Mouse (Mus musculus): ENCODE data around the gene Olfr1248. TPM values are rescaled to one million over a fixed set of nuclear protein-coding genes. Genes with fewer than 3 reads are reported as not detected.

Gene Olfr1248
- polyA plus RNA-seq (2017; shearing (Covaris generic)) = not detected

DNA sequence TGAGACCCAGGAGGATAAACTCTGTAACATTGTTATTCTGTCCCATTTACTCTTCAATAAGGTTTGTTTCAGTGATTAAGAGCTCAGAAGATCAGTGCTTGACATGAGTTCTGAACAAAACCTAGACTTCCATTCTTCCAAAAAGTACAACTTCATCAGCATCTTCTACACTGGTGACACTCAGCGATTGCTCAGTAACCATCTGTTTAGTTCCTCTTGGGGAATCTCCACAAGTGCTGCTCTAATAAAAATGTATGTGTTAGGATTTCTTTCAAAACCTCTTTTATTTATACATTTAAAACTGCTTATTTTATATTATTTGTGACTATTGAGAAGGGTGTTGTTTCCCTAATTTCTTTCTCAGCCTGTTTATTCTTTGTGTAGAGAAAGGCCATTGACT lies at the start of gene Olfr1248:
Gene Olfr1248 (minus strand): TSS at position 101 of the 400 bp plus-strand sequence.

DNA sequence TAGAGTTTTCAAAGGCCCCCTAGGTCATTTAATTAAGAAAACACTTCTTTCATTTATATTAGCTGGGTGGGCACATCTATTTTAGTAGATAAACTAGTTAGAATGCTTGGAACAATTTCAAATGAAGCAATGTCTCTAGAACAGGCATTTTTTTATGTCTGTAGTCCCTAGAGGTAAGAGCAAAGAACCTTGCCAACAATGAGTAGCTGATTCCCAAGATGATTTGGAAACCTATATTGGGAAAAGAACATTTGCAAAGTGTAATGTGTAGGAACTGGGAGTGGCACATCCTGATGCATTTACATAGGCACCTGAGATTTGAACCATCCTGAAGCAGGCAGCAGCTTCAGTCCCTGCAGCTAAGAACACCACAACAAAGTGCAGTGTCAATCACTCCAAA lies 43.3 kb upstream of the Olfr1248 start, which contains the start of gene Olfr1250:
Gene Olfr1250 (minus strand): TSS at position 101 of the 400 bp plus-strand sequence.

DNA sequence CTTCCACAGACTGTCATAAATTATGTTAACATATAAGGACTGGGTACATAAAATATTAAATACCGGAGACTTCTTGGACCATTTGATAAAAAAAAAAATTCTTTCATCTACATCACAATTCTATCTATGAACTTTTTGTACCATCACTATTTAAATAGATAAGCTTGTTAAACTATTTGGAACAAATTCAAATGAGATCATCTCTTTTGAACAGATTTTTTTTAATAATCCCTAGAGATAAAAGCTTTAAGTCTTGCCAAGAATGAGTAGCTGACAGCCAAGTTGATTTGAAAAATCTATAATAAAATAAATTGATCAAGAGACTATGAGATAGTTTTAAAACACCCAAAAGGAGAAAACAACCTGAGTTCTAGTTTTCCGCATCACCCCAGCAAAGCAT lies 16.8 kb upstream of the Olfr1248 start, which contains the start of gene Olfr1249:
Gene Olfr1249 (minus strand): TSS at position 101 of the 400 bp plus-strand sequence.

DNA sequence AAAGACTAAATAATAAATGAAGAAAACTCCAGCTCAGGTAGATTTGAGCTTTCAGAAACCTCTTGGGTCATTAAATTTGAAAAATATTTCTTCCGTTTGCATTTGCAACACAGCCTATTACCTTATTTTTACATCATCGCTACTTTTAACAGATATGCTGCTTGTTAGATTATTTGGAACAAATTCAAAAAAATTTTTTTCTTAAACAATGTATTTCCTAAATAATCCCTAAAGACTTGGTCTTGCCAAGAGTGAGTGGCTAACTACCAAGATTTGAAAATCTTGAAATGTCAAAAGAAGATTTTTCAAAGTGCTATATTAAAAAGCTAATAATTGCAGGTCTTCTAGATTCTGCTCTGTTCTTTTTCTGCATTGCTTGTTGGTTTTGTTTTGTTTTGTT lies 4.0 kb downstream of the Olfr1248 start, which contains the start of gene Olfr1247:
Gene Olfr1247 (minus strand): TSS at position 101 of the 400 bp plus-strand sequence.

DNA sequence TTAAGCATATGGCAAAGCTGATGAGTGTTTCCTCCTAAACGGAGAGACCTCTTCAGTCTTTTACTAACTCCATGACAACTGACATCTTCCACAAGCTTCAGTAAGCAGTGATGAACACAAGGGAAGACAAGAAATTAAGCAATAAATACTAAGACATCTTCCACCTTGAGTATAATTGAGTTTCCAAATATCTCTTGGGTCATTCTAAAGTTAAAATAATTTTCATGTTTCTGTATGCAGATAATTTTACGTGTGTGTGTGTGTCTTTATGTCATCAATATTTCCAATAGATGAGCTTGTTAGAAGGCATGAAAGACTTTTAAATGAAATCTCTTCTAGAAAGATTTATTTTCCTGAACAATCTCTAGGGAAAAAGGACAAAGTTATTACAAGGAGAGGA lies 25.0 kb downstream of the Olfr1248 start, which contains the start of gene Olfr1246:
Gene Olfr1246 (minus strand): TSS at position 101 of the 400 bp plus-strand sequence.

DNA sequence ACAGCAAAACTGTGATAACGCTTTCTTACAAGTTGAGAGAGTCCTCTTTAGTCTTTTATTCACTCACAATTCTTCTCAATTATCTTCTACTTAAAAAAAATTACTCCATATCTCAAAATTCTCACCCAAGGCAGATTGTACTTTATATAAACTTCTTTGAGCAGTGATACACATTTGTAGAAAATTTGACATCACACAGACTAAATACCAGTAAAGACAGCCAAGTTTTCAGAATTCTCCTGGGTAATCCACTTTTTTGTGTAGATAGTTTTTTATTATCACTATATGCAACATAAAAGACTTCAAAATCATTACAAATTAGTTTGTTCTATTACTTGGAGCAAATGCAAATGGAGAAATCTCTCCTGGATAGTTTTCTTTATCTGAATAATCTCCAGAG lies 39.7 kb downstream of the Olfr1248 start, which contains the start of gene Olfr1245:
Gene Olfr1245 (minus strand): TSS at position 101 of the 400 bp plus-strand sequence.

Other genes starting within 250 kb of the Olfr1248 start
- gene Olfr1238, start 208.6 kb downstream of the Olfr1248 start, polyA plus RNA-seq (2017; shearing (Covaris generic)) = under 1 TPM in 1 of 2 experiments, not detected in 1; 0.11 TPM
- gene Olfr1239, start 197.8 kb downstream of the Olfr1248 start, polyA plus RNA-seq (2017; shearing (Covaris generic)) = not detected
- gene Olfr1240, start 175.2 kb downstream of the Olfr1248 start, polyA plus RNA-seq (2017; shearing (Covaris generic)) = not detected
- gene Olfr1241, start 131.1 kb downstream of the Olfr1248 start, polyA plus RNA-seq (2017; shearing (Covaris generic)) = not detected
- gene Olfr1242, start 119.9 kb downstream of the Olfr1248 start, polyA plus RNA-seq (2017; shearing (Covaris generic)) = not detected
- gene Olfr1243, start 86.8 kb downstream of the Olfr1248 start, polyA plus RNA-seq (2017; shearing (Covaris generic)) = not detected
- under 1 TPM; 0.14 to 0.33 TPM for gene Olfr1245, start 39.8 kb downstream of the Olfr1248 start, polyA plus RNA-seq (2017; shearing (Covaris generic))
- under 1 TPM in 1 of 2 experiments, not detected in 1; 0.88 TPM for gene Olfr1246, start 25.1 kb downstream of the Olfr1248 start, polyA plus RNA-seq (2017; shearing (Covaris generic))
- gene Olfr1247, start 4.1 kb downstream of the Olfr1248 start, polyA plus RNA-seq (2017; shearing (Covaris generic)) = under 1 TPM; 0.11 to 0.39 TPM
- not detected for gene Olfr1249, start 16.7 kb upstream of the Olfr1248 start, polyA plus RNA-seq (2017; shearing (Covaris generic))
- gene Olfr1250, start 43.2 kb upstream of the Olfr1248 start, polyA plus RNA-seq (2017; shearing (Covaris generic)) = under 1 TPM in 1 of 2 experiments, not detected in 1; 0.09 TPM
- gene Olfr1251, start 53.7 kb upstream of the Olfr1248 start, polyA plus RNA-seq (2017; shearing (Covaris generic)) = not detected
- gene Olfr1252, start 106.8 kb upstream of the Olfr1248 start, polyA plus RNA-seq (2017; shearing (Covaris generic)) = not detected
- gene Olfr1253, start 138.8 kb upstream of the Olfr1248 start, polyA plus RNA-seq (2017; shearing (Covaris generic)) = not detected
- not detected for gene Olfr1254, start 175.4 kb upstream of the Olfr1248 start, polyA plus RNA-seq (2017; shearing (Covaris generic))
- not detected for gene Olfr1255, start 193.8 kb upstream of the Olfr1248 start, polyA plus RNA-seq (2017; shearing (Covaris generic))
- not detected for gene Olfr1256, start 223.3 kb upstream of the Olfr1248 start, polyA plus RNA-seq (2017; shearing (Covaris generic))
- under 1 TPM in 1 of 2 experiments, not detected in 1; 0.67 TPM for gene Olfr48, start 230.0 kb upstream of the Olfr1248 start, polyA plus RNA-seq (2017; shearing (Covaris generic))